Comparison of ENCODE assay signal across 8 mouse cellular contexts in genomic region chr11:77931541-77932433, GRCm38 (mm10). TPM values are rescaled to one million over a fixed set of nuclear protein-coding genes. Genes with fewer than 3 reads are reported as not detected.
DNase-seq lines count a peak whose midpoint lies in the region; ATAC-seq lines count a peak whose summit lies in the region.

No protein-coding gene starts in this region.

- peak overlapping the region; percentile 73 for H3K4me2 ChIP-seq in liver, embryonic 12.5 days

- H3K4me3 ChIP-seq in liver, embryonic 12.5 days: peak overlapping the region; percentile 47

- H3K9ac ChIP-seq in liver, embryonic 12.5 days: no peak overlapping the region

- DNase-seq in cerebellum, postnatal 14 days: peak; percentile 53 to 59
- DNase-seq in cerebellum, postnatal 4 days (ENCODE audit: low spot score in 2 of 2): no peak
- DNase-seq in thymus, postnatal 4 days: peak; percentile 31
- no peak for DNase-seq in thymus, postnatal 14 days
- DNase-seq in urinary bladder, postnatal 36 days (ENCODE audit: low spot score in 2 of 2): no peak
- no peak for DNase-seq in thymus, postnatal 25 days
- DNase-seq in gastrocnemius, adult 8-10 months (ENCODE audit: low spot score in 2 of 2): no peak

- WGBS in liver, embryonic 12.5 days (ENCODE audit: insufficient replicate concordance): 3% methylated on average over 41 of the region's 41 CpGs

- H3K27me3 ChIP-seq in liver, embryonic 12.5 days (replicated peaks): peaks cover 98% of the 10 kb centered on the region

- peaks cover 10% of the 10 kb centered on the region for H3K4me1 ChIP-seq in liver, embryonic 12.5 days

- no peak for ATAC-seq in liver, embryonic 12.5 days

- H3K27ac ChIP-seq in liver, embryonic 12.5 days: no peak overlapping the region

- H3K36me3 ChIP-seq in liver, embryonic 12.5 days: no peaks in the 10 kb centered on the region

- no peaks in the 10 kb centered on the region for H3K9me3 ChIP-seq in liver, embryonic 12.5 days (replicated peaks)

RNA-seq across cellular contexts. Expression of gene Sez6, which starts 1.2 kb away (rescaled TPM):
- polyA plus RNA-seq in liver, embryonic 12.5 days (2016; fragmentation: Nextera tagmentation; extraction: Ambion mirVana): 0.05 TPM in 1 of 2 replicates, not detected in the other
- under 1 TPM in 3 of 4 experiments, not detected in 1; 0.21 to 0.29 (median 0.24) TPM for total RNA-seq in gastrocnemius, adult 8-10 months (2022)

RNA-seq across cellular contexts. Expression of gene Pipox, which starts 37.9 kb away (rescaled TPM):
- 6.7 and 7.2 TPM in 2 replicates for polyA plus RNA-seq in liver, embryonic 12.5 days (2016; fragmentation: Nextera tagmentation; extraction: Ambion mirVana)
- not detected for total RNA-seq in gastrocnemius, adult 8-10 months (2022)

RNA-seq across cellular contexts. Expression of gene Phf12, which starts 50.8 kb away (rescaled TPM):
- 13.6 and 13.8 TPM in 2 replicates for polyA plus RNA-seq in liver, embryonic 12.5 days (2016; fragmentation: Nextera tagmentation; extraction: Ambion mirVana)
- total RNA-seq in gastrocnemius, adult 8-10 months (2022): 10 to 100 TPM; 13.1 to 15.1 (median 13.8) TPM

Comparison
In these comparisons a context has a peak if more than half of its experiments do, and no peak if none do; other contexts are left out.
1. DNase-seq: peak in cerebellum, postnatal 14 days (2 of 2) and thymus, postnatal 4 days (single experiment); none in cerebellum, postnatal 4 days (0 of 2), thymus, postnatal 14 days (single experiment), urinary bladder, postnatal 36 days (0 of 2), thymus, postnatal 25 days (single experiment) and gastrocnemius, adult 8-10 months (0 of 2).